In genomic region chr19:10323362-10323837, GRCm38 (mm10) we compare ENCODE assay signal across 9 mouse cellular contexts. TPM values are rescaled to one million over a fixed set of nuclear protein-coding genes. Genes with fewer than 3 reads are reported as not detected.
A peak's percentile ranks its signal among the peaks of the same experiment; 100 is the strongest.
DNase-seq lines count a peak whose midpoint lies in the region; ATAC-seq lines count a peak whose summit lies in the region.
"Had no signal": no experiment of that assay in that cellular context is flagged by ENCODE, and none has a peak within 500 bp of the region (broad histone marks: within the 10 kb centered on the region; RNA-seq: fewer than 3 reads in every experiment).

No protein-coding gene starts in this region.

- H3K4me1 ChIP-seq in heart, embryonic 16.5 days (ENCODE audit: control insufficient read depth, insufficient read depth, low read length): peaks cover 3% of the 10 kb centered on the region; the same call in 1 of the 2 replicates
- peaks cover 5% of the 10 kb centered on the region for H3K4me1 ChIP-seq in hindbrain, embryonic 16.5 days (ENCODE audit: control insufficient read depth, insufficient read depth, low read depth, low read length)
- peaks cover 3% of the 10 kb centered on the region; the same call in 1 of the 2 replicates for H3K4me1 ChIP-seq in midbrain, embryonic 14.5 days (ENCODE audit: control insufficient read depth, insufficient read depth, low read length)

- no peak for DNase-seq in heart, adult 11 months
- peak; percentile 60 for DNase-seq in MN1 (ENCODE audit: low spot score)
- peak; percentile 75 for DNase-seq in midbrain, embryonic 14.5 days
- no peak for DNase-seq in spleen, adult 12 weeks (ENCODE audit: low spot score)
- DNase-seq in thymus, postnatal 10 days (ENCODE audit: low spot score in 2 of 2): no peak
- DNase-seq in gastrocnemius, postnatal 25 days: no peak
- DNase-seq: layer of hippocampus, adult 9-11 months had no signal

- H3K9me3 ChIP-seq in heart, embryonic 16.5 days (replicated peaks; ENCODE audit: control insufficient read depth, low read length): no peaks in the 10 kb centered on the region
- H3K9me3 ChIP-seq in hindbrain, embryonic 16.5 days (ENCODE audit: control insufficient read depth, low read length): no peaks in the 10 kb centered on the region
- no peaks in the 10 kb centered on the region for H3K9me3 ChIP-seq in midbrain, embryonic 14.5 days (ENCODE audit: control insufficient read depth, low read length)

- no peaks in the 10 kb centered on the region for H3K36me3 ChIP-seq in heart, embryonic 16.5 days (ENCODE audit: control insufficient read depth, insufficient read depth)
- no peaks in the 10 kb centered on the region for H3K36me3 ChIP-seq in hindbrain, embryonic 16.5 days (ENCODE audit: control insufficient read depth, insufficient read depth, low read length)
- no peaks in the 10 kb centered on the region for H3K36me3 ChIP-seq in midbrain, embryonic 14.5 days (ENCODE audit: control insufficient read depth, insufficient read depth, low read length)

- no peak overlapping the region for H3K4me3 ChIP-seq in heart, embryonic 16.5 days (ENCODE audit: low read length)
- no peak overlapping the region for H3K4me3 ChIP-seq in hindbrain, embryonic 16.5 days (ENCODE audit: low read length)
- H3K4me3 ChIP-seq in midbrain, embryonic 14.5 days (replicated peaks; ENCODE audit: low read depth, low read length): no peak overlapping the region

- 27% methylated on average over 9 of the region's 9 CpGs for WGBS in heart, embryonic 16.5 days
- WGBS in hindbrain, embryonic 16.5 days: 14% methylated on average over 9 of the region's 9 CpGs
- WGBS in midbrain, embryonic 14.5 days: 19% methylated on average over 9 of the region's 9 CpGs

- no peak overlapping the region for H3K27ac ChIP-seq in heart, embryonic 16.5 days (ENCODE audit: low read length)
- H3K27ac ChIP-seq in hindbrain, embryonic 16.5 days (ENCODE audit: low read depth, low read length): no peak overlapping the region
- H3K27ac ChIP-seq in midbrain, embryonic 14.5 days (replicated peaks; ENCODE audit: low read depth, low read length): no peak overlapping the region

- H3K4me2 ChIP-seq in heart, embryonic 16.5 days (ENCODE audit: low read depth, low read length): no peak overlapping the region
- no peak overlapping the region for H3K4me2 ChIP-seq in hindbrain, embryonic 16.5 days (ENCODE audit: low read length)
- no peak overlapping the region for H3K4me2 ChIP-seq in midbrain, embryonic 14.5 days (ENCODE audit: low read length)

- 0 out of 2 replicates have a peak, but pooled peaks have one; percentile 32 for ATAC-seq in heart, embryonic 16.5 days (replicated peaks; ENCODE audit: extremely low read depth, insufficient read depth, low FRiP score)
- ATAC-seq in hindbrain, embryonic 16.5 days: peak; percentile 38
- ATAC-seq in midbrain, embryonic 14.5 days (ENCODE audit: low FRiP score, low TSS enrichment): no peak

- peaks cover 4% of the 10 kb centered on the region; the same call in 1 of the 2 replicates for H3K27me3 ChIP-seq in heart, embryonic 16.5 days (ENCODE audit: control insufficient read depth, insufficient read depth, low read length)
- no peaks in the 10 kb centered on the region for H3K27me3 ChIP-seq in hindbrain, embryonic 16.5 days (replicated peaks; ENCODE audit: control insufficient read depth, insufficient read depth, low read length)
- no peaks in the 10 kb centered on the region for H3K27me3 ChIP-seq in midbrain, embryonic 14.5 days (ENCODE audit: control insufficient read depth, insufficient read depth, low read length)

- H3K9ac ChIP-seq in heart, embryonic 16.5 days (ENCODE audit: low read length): no peak overlapping the region
- no peak overlapping the region for H3K9ac ChIP-seq in hindbrain, embryonic 16.5 days (ENCODE audit: low read depth, low read length)
- H3K9ac ChIP-seq in midbrain, embryonic 14.5 days (replicated peaks; ENCODE audit: low read length): no peak overlapping the region

RNA-seq across cellular contexts. Expression of gene Dagla, which starts 18.7 kb away (rescaled TPM):
- 0.89 and 0.92 TPM in 2 replicates for polyA plus RNA-seq in heart, embryonic 16.5 days (2015; fragmentation: Nextera tagmentation; extraction: Ambion mirVana)
- 11.5 and 14.3 TPM in 2 replicates for polyA plus RNA-seq in hindbrain, embryonic 16.5 days (2015; fragmentation: Nextera tagmentation; extraction: Ambion mirVana)
- polyA plus RNA-seq in midbrain, embryonic 14.5 days (2014; fragmentation: Nextera tagmentation; extraction: Ambion mirVana): 9.4 and 9.8 TPM in 2 replicates
- 1 to 10 TPM; 4.0 to 6.7 TPM for total RNA-seq in gastrocnemius, postnatal 25 days (2021)

Comparison
In these comparisons a context has a peak if more than half of its experiments do, and no peak if none do; other contexts are left out.
1. DNase-seq: peak in MN1 (single experiment) and midbrain, embryonic 14.5 days (single experiment); none in heart, adult 11 months (single experiment), spleen, adult 12 weeks (single experiment), thymus, postnatal 10 days (0 of 2) and gastrocnemius, postnatal 25 days (single experiment).